Mouse (Mus musculus) lung, postnatal 0 days (tissue): ENCODE results near the gene Zglp1.

Source experiments
- CTCF ChIP-seq: IDR thresholded peaks from 2 replicates; pipeline ENCODE4 v1.5.1; 2016; ENCODE audit warnings: antibody characterized with exemption, mild to moderate bottlenecking
- EP300 ChIP-seq: IDR thresholded peaks from 2 replicates; pipeline ENCODE4 v1.6.1; 2016; ENCODE audit warnings: antibody characterized with exemption, mild to moderate bottlenecking, control low read depth

GRCm38 (mm10) chr9:21032491-21032890, 34.4 kb downstream of the Zglp1 start:
- TF ChIP-seq EP300 (no peak), CTCF (no peak)
